Mouse (Mus musculus): Measurements from ENCODE around the gene Armc2. TPM values are rescaled to one million over a fixed set of nuclear protein-coding genes. Genes with fewer than 3 reads are reported as not detected.

Armc2 gene
- polyA plus RNA-seq, 1 experiment from 2014 or later, result 3.8 TPM

Other genes with a start within 250 kb of the Armc2 start
- 21.6 and 26.4 TPM in 2 replicates for gene Cep57l1, start 208.6 kb downstream of the Armc2 start, polyA plus RNA-seq (2014; fragmentation: Nextera tagmentation; extraction: Ambion mirVana)
- 22.2 and 26.8 TPM in 2 replicates for gene Sesn1, start 208.5 kb downstream of the Armc2 start, polyA plus RNA-seq (2014; fragmentation: Nextera tagmentation; extraction: Ambion mirVana)